Mouse (Mus musculus) liver, adult 2 months (tissue): ENCODE results near the gene Dlx5.

Experiments used
- CTCF ChIP-seq: fragments of 200-500 bp; IDR thresholded peaks from 2 replicates; pipeline ENCODE4 v1.5.1; 2011; ENCODE audit warnings: low read depth, low read length, control low read depth
- POLR2A ChIP-seq: fragments of 200-500 bp; IDR thresholded peaks from 2 replicates; pipeline ENCODE4 v1.6.1; 2011; ENCODE audit warnings: low read length, control low read depth; ENCODE audit not compliant: insufficient read depth; ENCODE audit errors: extremely low read depth

DNA sequence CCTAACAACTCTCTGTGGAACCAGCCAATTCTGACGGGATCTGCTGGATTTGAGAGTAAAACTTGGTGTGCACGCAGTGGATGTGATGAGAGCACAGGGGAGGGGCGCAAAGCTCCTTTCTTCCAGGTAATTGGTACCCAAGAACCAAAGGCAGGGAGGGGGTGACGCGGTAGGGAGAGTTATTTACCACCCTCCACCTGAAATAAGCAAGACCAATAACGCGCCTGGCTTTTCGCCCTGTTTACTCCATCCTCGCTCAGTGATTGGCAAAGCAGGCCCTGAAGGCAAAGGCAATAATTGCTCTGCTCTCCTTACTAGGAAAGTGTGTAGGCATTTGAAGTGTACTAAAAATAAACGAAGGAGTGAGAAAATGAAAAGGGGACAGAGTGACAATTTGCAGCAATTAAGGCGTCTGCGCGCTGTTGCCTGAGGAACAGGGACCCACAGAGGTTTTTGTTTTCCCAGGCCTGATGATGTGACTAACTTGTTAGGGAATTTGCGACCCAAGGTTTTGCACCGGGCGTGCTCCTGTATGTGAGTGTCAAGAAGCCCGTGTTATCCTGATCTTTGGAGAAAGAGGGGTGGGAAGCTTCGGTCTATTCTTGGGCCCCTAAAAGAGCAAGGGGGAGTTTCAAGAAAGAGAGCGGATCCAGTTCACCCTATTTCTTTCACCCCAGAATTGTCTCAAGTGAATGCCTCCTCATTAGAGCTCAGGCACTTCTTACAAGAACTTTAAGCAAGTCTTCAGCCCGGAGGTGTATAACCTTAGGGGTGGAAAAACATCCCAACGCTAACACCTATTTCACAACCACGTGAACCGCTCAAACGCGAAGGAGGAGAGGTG is 26.8 kb downstream of the Dlx5 start:
- TF ChIP-seq CTCF (no peak), POLR2A (no peak)
